Mouse (Mus musculus): ENCODE measurements around the gene Tmem135. TPM values are rescaled to one million over a fixed set of nuclear protein-coding genes. Genes with fewer than 3 reads are reported as not detected.

Gene Tmem135
- total and polyA plus RNA-seq, 3 experiments: 7.4 to 33.9 TPM; not detected in 1

DNA sequence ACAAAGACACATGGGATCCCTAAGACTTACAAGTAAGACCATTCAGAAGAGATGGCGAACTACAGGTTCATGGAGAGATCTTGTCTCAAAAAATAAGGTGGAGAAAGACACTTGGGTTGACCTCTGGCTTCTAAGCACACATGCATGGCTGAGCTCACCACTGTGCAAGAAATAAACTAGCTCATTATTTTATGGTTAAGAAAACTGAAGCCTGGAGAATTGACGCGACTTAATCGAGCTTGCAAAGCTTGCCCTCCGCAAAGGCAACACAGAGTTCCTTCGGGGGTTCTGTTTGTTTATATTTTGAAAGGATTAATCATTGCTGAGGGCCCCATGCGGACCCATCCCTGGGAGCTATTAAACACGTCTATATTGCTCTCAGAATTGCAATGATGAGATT lies 18.6 kb upstream of the Tmem135 start:
- no peak overlapping the region for H3K9ac ChIP-seq (ENCODE audit: control insufficient read depth, low read depth, low read length, poor library complexity, severe bottlenecking)
- H3K4me3 ChIP-seq (ENCODE audit: control insufficient read depth in 1 of 2, insufficient read depth in 1 of 2, low read depth in 2 of 2, low read length in 2 of 2): no peak overlapping the region
- DNase-seq (ENCODE audit: low read depth, low spot score): no peak
- no peaks in the 10 kb centered on the region for H3K79me2 ChIP-seq (ENCODE audit: control insufficient read depth, insufficient read depth, low read length, poor library complexity)
- peaks cover 0 to 3% of the 10 kb centered on the region in 2 experiments; a peak in 1 of 4 replicates for H3K4me1 ChIP-seq (ENCODE audit: control insufficient read depth in 1 of 2, insufficient read depth in 2 of 2, low read length in 2 of 2)
- TF ChIP-seq SMC3 (IDR thresholded peaks at IDR 0.05; ENCODE audit: low read depth, low read length) (no peak), USF1 (IDR thresholded peaks at IDR 0.05; ENCODE audit: low read depth, low read length) (no peak), CTCF (IDR thresholded peaks at IDR 0.05 in 2 of 3, conservative IDR thresholded peaks at IDR 0.05 in 1 of 3; ENCODE audit: control insufficient read depth in 1 of 3, insufficient read depth in 1 of 3, low read depth in 2 of 3, low read length in 3 of 3, poor library complexity in 1 of 3, severe bottlenecking in 1 of 3) (no peak), MYB (IDR thresholded peaks at IDR 0.05; ENCODE audit: low read depth, low read length) (no peak)
- no peaks in the 10 kb centered on the region for H3K9me3 ChIP-seq (replicated peaks; ENCODE audit: insufficient read depth, low read length)
- H3K27me3 ChIP-seq (ENCODE audit: control insufficient read depth in 1 of 2, insufficient read depth in 2 of 2, low read length in 2 of 2): peaks cover 0 to 4% of the 10 kb centered on the region in 2 experiments; a peak in 2 of 4 replicates
- no peak overlapping the region for H3K27ac ChIP-seq (ENCODE audit: control insufficient read depth, low read depth, low read length)
- H3K36me3 ChIP-seq (ENCODE audit: control insufficient read depth in 1 of 2, insufficient read depth in 2 of 2, low read length in 2 of 2): peaks cover 0 to 3% of the 10 kb centered on the region in 2 experiments; a peak in 1 of 4 replicates

DNA sequence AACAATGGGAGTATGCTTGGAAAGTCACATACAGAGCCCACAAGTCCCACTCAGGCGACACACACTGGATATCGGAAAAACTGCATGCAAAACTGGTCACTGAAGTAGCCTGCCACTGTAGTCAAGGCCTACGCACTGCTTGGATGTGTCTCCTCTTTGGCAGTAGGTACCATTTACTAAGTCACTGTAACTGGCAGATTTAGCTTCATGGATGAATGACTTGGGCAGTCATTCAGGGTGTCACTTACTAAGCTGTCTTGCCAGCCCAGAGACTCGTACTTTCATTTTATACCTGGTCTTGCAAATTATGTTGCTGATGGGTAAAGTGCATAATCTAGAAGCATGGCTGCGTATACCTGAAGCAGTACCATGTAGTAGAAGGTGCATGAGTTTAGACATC lies 17.3 kb upstream of the Tmem135 start:
- H3K27ac ChIP-seq (ENCODE audit: control insufficient read depth, low read depth, low read length): no peak overlapping the region
- TF ChIP-seq CTCF (IDR thresholded peaks at IDR 0.05 in 2 of 3, conservative IDR thresholded peaks at IDR 0.05 in 1 of 3; ENCODE audit: control insufficient read depth in 1 of 3, insufficient read depth in 1 of 3, low read depth in 2 of 3, low read length in 3 of 3, poor library complexity in 1 of 3, severe bottlenecking in 1 of 3): no peak
- no peak for TF ChIP-seq JUND (IDR thresholded peaks at IDR 0.05; ENCODE audit: low read depth, low read length)
- no peak for TF ChIP-seq TBP (IDR thresholded peaks at IDR 0.05; ENCODE audit: low read depth, low read length)
- no peak for TF ChIP-seq CHD1 (IDR thresholded peaks at IDR 0.05; ENCODE audit: low read depth, low read length)
- no peak overlapping the region for H3K9ac ChIP-seq (ENCODE audit: control insufficient read depth, low read depth, low read length, poor library complexity, severe bottlenecking)
- peaks cover 0 to 3% of the 10 kb centered on the region in 2 experiments; a peak in 1 of 4 replicates for H3K36me3 ChIP-seq (ENCODE audit: control insufficient read depth in 1 of 2, insufficient read depth in 2 of 2, low read length in 2 of 2)
- peaks cover under 1 to 13% of the 10 kb centered on the region in 2 experiments; a peak in 2 of 4 replicates for H3K4me1 ChIP-seq (ENCODE audit: control insufficient read depth in 1 of 2, insufficient read depth in 2 of 2, low read length in 2 of 2)
- no peaks in the 10 kb centered on the region for H3K9me3 ChIP-seq (replicated peaks; ENCODE audit: insufficient read depth, low read length)
- no peaks in the 10 kb centered on the region for H3K79me2 ChIP-seq (ENCODE audit: control insufficient read depth, insufficient read depth, low read length, poor library complexity)
- H3K27me3 ChIP-seq (ENCODE audit: control insufficient read depth in 1 of 2, insufficient read depth in 2 of 2, low read length in 2 of 2): peaks cover 0 to 2% of the 10 kb centered on the region in 2 experiments; a peak in 1 of 4 replicates
- H3K4me3 ChIP-seq (ENCODE audit: control insufficient read depth in 1 of 2, insufficient read depth in 1 of 2, low read depth in 2 of 2, low read length in 2 of 2): no peak overlapping the region
- no peak for DNase-seq (ENCODE audit: low read depth, low spot score)

DNA sequence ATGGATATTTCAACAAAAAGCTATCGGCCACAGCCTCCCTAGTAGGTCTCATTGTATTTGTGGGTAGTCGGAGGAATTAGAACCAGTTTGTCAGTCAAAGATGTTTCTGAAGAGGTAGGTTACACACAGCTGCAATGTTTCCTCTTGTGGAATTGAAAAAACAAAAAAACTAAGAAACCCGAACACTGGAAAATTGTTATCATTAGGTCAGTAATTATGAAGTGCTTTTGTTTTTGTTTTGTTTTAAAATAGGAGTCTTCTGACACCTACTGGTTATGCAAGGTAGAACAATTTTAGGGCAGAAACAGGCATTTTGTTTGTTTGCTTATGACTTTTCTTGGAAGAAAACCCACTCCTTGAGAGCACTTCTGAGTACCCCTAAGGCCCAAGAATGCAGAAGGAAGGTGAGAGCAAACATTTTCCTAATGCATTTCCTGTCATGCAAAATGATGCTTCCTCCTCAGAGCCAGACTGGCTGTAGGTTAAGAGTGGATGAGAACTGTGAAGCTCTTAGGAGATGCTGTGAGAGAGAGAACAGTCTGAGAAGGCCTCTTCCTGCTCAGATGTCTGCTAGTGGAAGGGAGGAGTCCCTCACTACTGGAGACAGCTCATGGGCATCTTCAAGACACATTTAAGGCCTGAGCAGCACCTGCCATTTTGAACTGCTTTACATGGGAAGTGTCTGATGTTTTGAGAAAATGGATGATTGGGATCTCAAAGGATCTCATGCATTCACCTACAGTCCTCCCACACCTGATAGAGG lies 15.1 kb upstream of the Tmem135 start:
- DNase-seq (ENCODE audit: low read depth, low spot score): peak; percentile 56
- H3K9ac ChIP-seq (ENCODE audit: control insufficient read depth, low read depth, low read length, poor library complexity, severe bottlenecking): no peak overlapping the region
- peaks cover 0 to 9% of the 10 kb centered on the region in 2 experiments; a peak in 2 of 4 replicates for H3K36me3 ChIP-seq (ENCODE audit: control insufficient read depth in 1 of 2, insufficient read depth in 2 of 2, low read length in 2 of 2)
- H3K27me3 ChIP-seq (ENCODE audit: control insufficient read depth in 1 of 2, insufficient read depth in 2 of 2, low read length in 2 of 2): no peaks in the 10 kb centered on the region; a peak in 1 of 4 replicates
- H3K4me3 ChIP-seq (ENCODE audit: control insufficient read depth in 1 of 2, insufficient read depth in 1 of 2, low read depth in 2 of 2, low read length in 2 of 2): peak overlapping the region in 1 of 2 experiments; percentile 40; a peak in 1 of 4 replicates
- no peaks in the 10 kb centered on the region for H3K79me2 ChIP-seq (ENCODE audit: control insufficient read depth, insufficient read depth, low read length, poor library complexity)
- no peaks in the 10 kb centered on the region for H3K9me3 ChIP-seq (replicated peaks; ENCODE audit: insufficient read depth, low read length)
- H3K4me1 ChIP-seq (ENCODE audit: control insufficient read depth in 1 of 2, insufficient read depth in 2 of 2, low read length in 2 of 2): peaks cover 5 to 24% of the 10 kb centered on the region in 2 experiments; a peak in 3 of 4 replicates
- no peak overlapping the region for H3K27ac ChIP-seq (ENCODE audit: control insufficient read depth, low read depth, low read length)
- TF ChIP-seq ZMIZ1 (IDR thresholded peaks at IDR 0.05; ENCODE audit: low read depth, low read length): no peak
- no peak for TF ChIP-seq E2F4 (IDR thresholded peaks at IDR 0.05; ENCODE audit: borderline replicate concordance, low read depth, low read length)
- peak; percentile 96 for TF ChIP-seq RAD21 (IDR thresholded peaks at IDR 0.05; ENCODE audit: low read depth, low read length)
- no peak for TF ChIP-seq MXI1 (IDR thresholded peaks at IDR 0.05; ENCODE audit: low read depth, low read length)
- no peak for TF ChIP-seq USF2 (IDR thresholded peaks at IDR 0.05; ENCODE audit: borderline replicate concordance in 1 of 2, insufficient read depth in 1 of 2, low read depth in 1 of 2, low read length in 2 of 2)
- no peak for TF ChIP-seq TBP (IDR thresholded peaks at IDR 0.05; ENCODE audit: low read depth, low read length)
- no peak for TF ChIP-seq MAFK (IDR thresholded peaks at IDR 0.05; ENCODE audit: borderline replicate concordance, low read depth, low read length)
- no peak for TF ChIP-seq POLR2AphosphoS5 (IDR thresholded peaks at IDR 0.05; ENCODE audit: borderline replicate concordance, low read depth, low read length)
- peak; percentile 91 for TF ChIP-seq ZC3H11A (IDR thresholded peaks at IDR 0.05; ENCODE audit: low read depth, low read length)
- TF ChIP-seq BHLHE40 (IDR thresholded peaks at IDR 0.05; ENCODE audit: borderline replicate concordance, low read depth, low read length): no peak
- TF ChIP-seq CHD1 (IDR thresholded peaks at IDR 0.05; ENCODE audit: low read depth, low read length): no peak
- TF ChIP-seq ETS1 (IDR thresholded peaks at IDR 0.05; ENCODE audit: low read depth, low read length): no peak
- no peak for TF ChIP-seq RCOR1 (IDR thresholded peaks at IDR 0.05; ENCODE audit: low read depth, low read length)
- no peak for TF ChIP-seq ZKSCAN1 (IDR thresholded peaks at IDR 0.05; ENCODE audit: low read depth, low read length)
- TF ChIP-seq USF1 (IDR thresholded peaks at IDR 0.05; ENCODE audit: low read depth, low read length): no peak
- no peak for TF ChIP-seq MAZ (IDR thresholded peaks at IDR 0.05; ENCODE audit: low read depth, low read length)
- no peak for TF ChIP-seq TCF12 (IDR thresholded peaks at IDR 0.05; ENCODE audit: low read depth, low read length)
- TF ChIP-seq EP300 (IDR thresholded peaks at IDR 0.05; ENCODE audit: low read depth in 1 of 2, low read length in 2 of 2): no peak
